Mouse (Mus musculus): ENCODE results near the gene Dmc1.

Dmc1 gene

DNA sequence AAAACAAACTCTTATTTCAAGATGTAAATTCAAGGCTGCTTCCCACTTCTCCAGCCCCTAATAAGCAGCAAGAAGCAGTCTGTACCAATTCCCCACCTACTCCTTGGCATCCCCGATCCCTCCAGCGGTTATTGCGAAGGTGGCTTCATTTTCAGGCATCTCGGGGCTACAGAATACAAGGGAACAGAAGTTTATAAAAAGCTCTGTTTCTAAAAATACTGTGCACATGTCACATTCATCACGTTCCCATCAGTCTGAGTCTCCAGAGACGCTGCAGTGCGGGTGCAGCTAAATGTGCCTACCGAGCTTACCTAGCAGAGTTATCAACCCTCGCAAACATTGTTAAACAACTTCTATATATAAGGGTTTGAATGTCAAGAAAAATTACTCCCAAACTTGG is 42.5 kb downstream of the Dmc1 start:
- DNase-seq (ENCODE audit: low read depth), result no peak

DNA sequence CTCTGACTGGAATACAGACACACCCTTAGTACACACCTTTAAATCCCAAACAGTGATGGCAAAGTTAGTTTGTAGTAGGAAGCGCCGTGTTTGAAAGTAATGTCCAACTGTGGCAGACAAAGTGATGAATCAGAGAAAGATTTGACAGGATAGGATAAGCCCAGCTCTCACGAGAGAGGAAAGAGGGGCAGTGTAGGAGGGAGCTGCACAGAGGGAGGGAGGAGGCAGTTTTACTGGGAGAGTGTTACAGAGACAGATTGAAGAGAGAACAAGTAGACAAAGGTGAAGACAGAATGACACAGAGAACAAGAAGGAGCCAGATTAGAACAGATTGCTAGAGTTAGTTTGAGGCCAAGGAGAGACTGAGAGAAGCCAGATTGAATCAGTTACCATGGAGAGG is 45.3 kb downstream of the Dmc1 start:
- no peak for DNase-seq (ENCODE audit: low read depth)

DNA sequence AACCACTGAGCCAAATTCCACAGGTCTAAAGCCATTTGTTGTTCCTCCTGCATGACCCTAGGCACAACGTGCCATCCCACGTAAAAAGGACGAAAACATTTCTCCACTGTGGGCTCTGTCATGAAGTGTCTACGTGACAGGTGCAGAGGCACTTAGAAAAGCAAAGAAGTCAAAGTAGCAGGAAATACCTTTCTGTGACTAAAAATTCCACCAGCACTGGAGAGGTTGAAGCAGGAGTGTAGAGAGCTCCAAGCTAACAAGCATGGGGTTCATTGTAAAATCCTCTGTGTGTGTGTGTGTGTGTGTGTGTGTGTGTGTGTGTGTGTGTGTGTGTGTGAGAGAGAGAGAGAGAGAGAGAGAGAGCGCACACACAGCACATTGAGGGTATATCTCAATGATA is 52.3 kb downstream of the Dmc1 start:
- DNase-seq (ENCODE audit: low read depth), result no peak

DNA sequence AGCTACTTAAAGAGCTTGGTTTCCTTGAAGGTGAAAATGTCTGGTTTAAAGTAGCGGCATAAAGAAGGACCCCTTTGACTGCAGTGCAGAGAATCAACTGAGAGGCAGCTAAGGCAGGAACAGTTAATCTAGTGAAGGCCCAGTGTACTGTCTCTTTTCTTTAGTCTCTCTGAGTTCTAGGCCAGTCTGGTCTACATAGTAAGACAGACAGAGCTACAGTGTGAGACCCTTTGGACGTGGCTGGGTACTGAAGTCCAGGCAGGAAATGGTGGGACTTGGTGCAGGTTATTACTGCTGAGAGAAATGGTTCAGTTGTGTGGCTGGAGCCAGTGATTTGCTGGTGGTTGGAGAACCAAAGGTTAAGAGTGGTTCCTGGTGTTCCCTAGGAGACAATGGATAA is 56.7 kb downstream of the Dmc1 start:
- no peak for DNase-seq (ENCODE audit: low read depth)

DNA sequence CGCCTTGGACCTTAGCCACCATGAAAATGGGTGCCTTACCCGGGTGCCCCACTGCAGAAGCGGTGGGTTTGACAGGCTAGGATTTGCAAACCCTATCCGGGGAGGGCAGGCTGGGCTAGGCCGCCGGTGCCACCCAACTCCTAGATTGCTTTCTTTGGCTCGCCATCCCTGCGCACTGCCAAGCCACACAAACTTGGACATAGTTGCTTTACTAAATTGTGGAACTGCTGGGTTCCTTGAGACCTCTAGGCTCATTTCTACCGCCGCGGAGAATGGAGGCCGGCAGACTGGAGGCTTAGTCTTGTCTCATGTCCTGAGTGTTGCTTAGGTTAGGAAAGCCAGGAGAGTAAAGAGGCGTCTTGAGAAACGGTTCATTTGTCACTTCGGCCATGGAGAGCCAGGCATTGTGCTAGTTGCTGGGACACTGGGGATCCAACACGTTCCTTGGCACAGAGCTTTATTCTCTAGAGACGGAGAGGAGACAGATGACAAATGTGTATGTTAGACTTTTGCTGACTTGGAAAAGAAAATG is 57.6 kb downstream of the Dmc1 start:
- DNase-seq (ENCODE audit: low read depth), result no peak

DNA sequence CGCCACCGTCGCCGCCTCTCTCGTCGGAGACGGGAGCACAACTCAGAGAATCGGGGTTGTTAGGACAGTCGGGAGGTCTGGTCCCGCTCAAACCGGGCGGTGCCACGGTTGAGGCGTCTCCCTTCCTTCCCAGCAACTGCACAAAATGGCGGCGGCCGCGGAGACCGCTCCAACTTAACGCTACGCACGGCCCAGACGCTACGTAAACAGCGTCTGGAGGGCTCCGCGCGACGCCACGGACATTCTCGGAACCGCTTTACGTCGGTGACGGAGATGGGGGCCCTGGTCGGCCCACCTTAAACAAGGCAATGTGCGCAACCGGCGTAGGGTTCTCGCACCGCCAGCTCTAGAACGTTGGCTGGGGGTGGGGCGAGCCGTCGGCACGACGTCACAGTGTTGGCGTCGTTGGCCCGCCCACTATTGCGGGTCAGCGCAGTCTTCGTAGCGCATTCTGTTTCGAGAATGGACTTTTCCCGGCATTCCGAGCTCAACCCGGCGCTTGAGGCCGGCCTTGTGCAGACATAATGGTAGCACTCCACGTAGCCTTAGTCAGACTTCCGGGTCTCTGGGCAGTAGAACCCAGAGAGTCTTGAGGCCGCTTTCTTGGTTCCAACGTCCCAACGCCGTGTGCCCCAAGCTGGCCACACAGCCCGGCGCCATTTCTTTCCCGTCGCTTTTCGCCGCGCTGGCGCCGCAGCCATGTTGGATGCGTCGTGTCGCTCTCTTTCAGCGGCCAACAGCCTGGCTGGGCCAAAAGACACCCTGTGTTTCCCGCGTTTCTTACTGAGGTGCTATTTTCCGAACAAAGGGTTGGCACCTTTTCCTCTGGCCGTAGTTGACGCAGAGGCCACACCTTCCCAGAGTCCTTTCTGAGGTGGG is 58.3 kb downstream of the Dmc1 start, which contains the start of gene Ddx17:
TSS of gene Ddx17 (minus strand) at position 332 of the 879 bp plus-strand sequence.
- peak; percentile 91 for DNase-seq (ENCODE audit: low read depth)

DNA sequence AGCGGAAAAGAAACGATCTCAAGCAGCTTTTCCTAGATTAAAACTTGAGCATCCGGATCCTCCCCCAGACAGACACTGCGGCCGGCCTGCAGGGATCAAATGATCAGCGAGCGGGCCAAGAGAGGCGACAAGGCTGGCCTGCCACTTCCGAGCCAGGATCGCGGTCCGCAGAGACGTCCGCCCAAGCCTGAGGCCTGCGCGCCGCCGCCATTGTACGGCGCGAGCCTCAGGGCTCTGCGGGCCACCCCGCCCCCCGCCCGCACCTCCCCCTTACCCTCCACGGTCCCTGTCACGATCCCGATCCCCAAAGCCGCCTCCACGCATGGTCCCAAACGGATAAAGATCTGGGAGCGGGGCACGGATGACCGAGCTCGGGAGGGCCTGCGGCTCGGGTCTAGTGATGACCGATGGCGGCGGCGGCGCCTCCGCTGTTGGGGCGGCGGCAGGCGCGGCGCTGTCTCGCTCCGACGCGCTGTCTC is 58.9 kb downstream of the Dmc1 start:
- peak; percentile 34 for DNase-seq (ENCODE audit: low read depth)

DNA sequence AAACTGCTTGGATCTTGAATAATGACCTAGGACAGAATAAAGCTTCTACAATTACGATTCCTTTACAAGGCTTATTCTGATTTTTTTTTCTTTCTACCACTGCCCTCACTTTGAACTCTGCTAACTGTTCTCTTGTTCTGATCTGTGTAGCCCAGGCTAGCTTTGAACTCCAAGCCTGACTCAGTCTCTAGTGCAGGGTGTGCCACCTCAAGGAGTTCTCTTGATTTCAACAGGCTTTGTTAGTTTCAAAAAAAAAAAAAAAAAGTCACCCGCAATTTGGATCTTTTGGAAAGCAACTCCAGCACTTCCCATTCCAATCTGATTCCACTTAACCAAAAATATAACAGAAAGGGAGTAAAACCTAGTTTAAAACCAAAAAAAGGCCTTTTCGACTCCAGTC is 59.4 kb downstream of the Dmc1 start:
- peak; percentile 29 for DNase-seq (ENCODE audit: low read depth)

DNA sequence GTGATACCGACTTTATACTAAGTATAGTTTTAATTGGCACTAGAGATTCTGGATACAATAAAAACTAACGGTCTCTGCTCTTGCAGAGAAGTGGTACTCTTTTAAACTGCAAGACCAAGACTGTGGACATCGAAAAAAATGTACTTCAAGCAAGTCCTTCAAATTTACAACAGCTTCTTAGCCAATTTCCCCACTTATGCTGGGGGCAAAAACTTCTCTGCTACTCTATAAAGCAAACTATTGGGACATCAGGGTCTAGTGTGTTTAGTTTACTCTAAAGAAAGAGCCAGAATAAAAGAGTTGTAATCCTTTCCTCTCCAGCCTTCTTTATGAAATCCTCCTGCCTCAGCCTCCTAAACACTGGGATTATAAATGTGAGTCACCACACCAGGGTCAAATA is 60.9 kb downstream of the Dmc1 start:
- no peak for DNase-seq (ENCODE audit: low read depth)

DNA sequence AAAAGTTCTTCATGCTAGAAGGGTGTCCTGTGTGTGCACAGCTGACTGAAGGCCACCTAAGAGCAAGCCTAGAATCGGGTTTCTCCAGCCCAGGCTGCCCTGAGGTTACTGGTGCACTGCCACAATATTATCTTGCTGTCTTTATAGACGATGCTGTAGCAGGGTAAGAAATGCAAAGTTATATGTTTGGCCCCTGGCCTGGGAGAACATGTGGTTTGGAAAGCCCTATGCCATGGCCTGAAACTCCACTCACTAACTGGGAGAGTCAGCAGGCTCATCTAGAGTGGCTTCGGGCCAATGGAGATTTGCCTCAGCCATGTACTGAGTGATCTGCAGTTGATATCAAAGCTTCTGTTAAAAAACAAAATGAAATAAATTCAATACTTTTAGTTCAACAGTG is 71.1 kb downstream of the Dmc1 start:
- no peak for DNase-seq (ENCODE audit: low read depth)

DNA sequence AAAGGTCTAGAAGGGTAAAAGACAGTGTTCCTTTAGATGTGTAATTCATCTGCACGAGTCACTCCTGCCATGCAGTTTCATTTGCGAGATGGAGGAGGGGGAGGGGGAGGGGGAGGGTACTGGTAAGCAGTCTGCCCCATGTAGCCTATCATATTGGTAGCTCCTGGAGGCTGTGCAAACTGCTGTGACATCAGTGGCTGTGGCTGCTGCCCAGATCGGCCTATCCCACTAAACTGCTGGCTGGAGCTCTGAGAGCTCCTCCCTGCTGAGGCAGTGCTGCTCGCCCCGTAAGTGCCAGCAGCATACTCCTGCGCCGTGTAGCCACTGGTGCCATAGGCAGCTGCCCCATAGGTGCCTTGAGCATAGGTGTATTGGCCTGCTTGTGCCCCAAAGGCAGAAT is 75.0 kb downstream of the Dmc1 start:
- DNase-seq (ENCODE audit: low read depth), result no peak

DNA sequence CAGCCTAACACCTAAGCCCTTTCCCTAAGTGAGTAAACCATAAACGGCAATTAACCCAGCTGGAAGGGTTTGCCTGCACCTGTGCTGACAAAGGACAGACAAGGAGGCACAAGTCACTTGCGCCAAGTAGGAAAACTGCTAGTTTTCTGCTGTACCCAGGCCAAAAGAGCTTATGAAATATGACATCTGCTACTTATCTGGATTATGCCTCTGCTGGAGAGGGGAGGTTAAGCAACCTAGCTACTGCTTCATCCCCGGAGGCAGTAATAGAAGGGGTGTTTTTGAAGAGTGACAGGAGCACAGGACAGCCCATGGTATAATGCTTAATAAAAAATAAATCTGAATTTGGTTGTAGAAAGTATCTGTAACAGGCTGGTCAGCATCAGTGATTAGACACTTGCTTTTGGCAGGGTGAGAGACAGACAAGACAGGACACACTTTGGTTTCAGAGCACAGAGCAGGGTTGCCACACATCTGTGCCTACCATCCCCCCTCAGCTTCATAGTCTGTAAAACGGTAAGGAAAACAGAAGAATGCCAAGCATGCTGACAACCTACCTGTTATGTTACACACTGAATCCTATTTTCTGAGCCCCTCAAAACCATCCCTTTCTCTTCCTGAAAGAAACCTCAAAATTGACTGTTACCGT is 76.8 kb downstream of the Dmc1 start:
- DNase-seq (ENCODE audit: low read depth), result no peak

DNA sequence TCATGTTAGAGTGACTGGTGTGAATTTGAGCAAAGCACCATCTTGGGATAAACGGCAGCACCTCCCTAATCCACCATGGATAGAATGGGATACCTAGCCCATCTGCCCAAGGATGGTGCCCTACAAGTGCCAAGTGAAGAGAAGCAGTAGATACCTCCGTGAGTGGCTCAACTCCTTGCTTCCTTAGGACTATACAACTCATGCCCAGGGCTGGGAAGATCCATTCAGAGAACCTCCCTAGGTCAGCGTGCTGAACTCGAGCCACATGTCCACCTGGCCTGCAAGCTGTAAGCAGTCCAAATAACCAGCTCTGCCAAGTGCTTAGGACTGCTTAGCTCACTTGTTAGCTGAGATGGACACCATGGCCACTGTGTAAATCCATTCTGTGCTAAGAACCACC is 77.7 kb downstream of the Dmc1 start:
- DNase-seq (ENCODE audit: low read depth), result no peak

DNA sequence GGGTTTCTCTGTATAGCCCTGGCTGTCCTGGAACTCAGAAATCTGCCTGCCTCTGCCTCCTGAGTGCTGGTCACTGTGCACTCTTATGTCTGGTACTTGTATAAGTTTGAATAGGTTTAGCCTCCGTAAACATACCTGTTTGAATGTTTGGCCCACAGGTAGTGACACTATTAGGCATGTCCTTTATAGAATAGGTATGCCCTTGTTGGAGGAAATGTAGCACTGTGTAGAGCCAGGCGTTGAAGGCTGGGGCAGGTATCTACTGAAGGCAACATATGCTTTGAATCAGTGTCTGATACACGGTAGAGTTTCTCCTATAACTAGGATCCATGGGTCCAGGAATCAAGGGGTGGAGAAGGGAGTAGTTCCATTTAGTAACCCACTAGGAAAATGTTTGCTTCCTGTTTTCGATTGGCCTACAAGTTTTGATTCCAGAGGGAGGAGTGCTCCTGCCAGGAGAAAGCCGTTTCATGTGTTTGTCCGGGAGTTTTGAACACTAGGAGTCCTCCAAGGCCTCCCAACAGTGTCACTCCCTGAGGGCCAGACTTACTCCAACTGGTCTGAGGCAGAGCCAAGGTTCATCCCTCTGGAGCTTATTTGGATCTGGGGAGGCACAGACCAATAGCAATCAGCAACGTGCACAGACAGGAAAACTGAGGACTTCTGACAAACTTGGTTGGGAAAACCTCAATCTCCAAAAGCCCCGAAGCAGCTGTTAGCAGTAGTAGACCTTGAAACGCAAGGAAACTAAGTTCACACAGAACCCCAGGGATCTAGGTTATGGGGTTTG is 78.7 kb downstream of the Dmc1 start:
- no peak for DNase-seq (ENCODE audit: low read depth)

DNA sequence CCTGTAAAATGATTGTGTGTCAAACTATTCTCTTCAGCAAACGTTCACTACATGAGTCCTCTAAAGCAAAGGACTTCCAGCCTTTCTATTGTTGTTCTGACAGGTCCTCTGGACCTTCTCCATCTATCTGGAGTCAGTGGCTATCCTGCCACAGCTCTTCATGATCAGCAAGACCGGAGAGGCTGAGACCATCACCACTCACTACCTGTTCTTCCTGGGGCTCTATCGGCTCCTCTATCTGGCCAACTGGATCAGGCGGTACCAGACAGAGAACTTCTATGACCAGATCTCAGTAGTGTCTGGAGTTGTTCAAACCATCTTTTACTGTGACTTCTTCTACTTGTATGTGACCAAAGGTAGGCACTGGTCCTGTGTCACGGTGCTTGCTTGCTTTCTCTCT is 79.3 kb downstream of the Dmc1 start:
- no peak for DNase-seq (ENCODE audit: low read depth)

DNA sequence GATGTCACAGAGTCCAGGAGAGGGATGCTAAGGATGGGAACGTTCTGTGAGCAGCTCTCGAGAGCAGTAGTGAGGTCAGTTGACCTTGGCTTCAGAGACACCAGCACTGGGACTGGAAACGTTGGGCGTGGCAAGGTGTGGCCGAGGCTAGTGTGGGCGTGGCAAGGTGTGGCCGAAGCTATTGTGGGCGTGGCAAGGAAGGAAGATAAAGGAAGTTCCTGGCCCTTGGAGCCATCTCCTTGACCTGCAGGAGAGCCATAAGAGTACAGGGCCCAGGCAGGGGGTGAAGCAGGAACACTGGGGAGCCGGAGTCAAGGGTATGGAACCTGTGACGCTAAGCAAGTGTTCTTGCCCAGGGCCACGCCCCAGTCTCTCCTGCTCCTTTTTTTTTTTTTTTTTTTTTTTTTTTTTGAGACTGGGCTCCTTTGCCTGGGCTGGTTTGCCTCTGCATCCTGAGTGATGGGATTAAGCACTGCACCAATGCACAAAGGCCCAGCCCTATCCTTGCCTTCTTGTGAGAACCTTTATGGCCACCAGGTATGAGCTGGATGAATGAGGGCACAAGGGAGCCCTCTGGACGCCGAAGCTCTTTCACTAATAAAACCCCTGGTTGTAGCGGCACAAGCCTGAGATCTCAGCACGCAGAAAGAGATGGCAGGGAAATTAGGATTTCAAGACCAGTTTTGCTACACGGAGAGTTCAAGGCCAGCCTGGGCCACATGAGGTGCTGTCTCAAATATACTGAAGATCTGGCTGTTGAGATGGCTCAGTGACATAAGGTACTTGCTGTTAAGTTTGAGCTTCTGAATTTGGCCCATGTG is 85.3 kb downstream of the Dmc1 start:
- no peak for DNase-seq (ENCODE audit: low read depth)

DNA sequence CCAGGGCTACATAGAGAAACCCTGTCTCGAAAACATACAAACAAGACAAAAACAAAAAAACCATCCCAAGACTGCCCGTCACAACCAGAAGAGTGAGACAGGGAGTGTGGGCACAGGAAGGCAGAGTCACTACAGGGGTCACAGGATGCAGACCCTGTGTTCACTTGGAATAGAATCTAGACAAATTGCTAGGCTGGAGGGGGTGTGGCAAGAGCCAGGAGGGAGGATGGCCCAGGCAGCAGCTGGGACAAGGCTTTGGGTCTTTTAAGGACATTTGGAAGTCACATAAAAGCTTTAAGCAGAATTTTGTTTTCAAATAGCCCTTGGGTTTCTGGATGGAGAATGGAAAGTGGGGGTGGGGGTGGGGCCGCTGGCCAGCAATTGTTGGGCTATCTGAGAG is 86.3 kb downstream of the Dmc1 start:
- DNase-seq (ENCODE audit: low read depth), result no peak

DNA sequence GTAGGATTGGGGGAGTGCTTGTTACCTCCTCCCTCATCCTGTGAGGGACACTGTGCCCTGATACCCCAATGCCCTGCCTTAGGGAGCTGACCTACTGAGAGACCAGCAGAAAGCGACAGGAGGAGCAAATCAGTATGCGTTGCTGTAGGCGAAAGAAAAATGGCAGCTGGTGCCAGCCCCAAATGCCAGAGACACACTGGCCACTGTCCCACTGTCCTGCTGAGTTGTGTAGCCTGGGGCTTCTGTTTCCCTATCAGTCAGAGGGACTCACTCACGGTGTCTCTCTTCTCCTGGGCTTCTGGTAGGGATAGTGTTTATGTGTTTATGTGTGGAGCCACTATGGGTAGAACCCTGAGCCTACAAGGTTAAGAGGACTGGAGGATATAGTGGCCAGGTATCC is 87.2 kb downstream of the Dmc1 start:
- DNase-seq (ENCODE audit: low read depth), result no peak

DNA sequence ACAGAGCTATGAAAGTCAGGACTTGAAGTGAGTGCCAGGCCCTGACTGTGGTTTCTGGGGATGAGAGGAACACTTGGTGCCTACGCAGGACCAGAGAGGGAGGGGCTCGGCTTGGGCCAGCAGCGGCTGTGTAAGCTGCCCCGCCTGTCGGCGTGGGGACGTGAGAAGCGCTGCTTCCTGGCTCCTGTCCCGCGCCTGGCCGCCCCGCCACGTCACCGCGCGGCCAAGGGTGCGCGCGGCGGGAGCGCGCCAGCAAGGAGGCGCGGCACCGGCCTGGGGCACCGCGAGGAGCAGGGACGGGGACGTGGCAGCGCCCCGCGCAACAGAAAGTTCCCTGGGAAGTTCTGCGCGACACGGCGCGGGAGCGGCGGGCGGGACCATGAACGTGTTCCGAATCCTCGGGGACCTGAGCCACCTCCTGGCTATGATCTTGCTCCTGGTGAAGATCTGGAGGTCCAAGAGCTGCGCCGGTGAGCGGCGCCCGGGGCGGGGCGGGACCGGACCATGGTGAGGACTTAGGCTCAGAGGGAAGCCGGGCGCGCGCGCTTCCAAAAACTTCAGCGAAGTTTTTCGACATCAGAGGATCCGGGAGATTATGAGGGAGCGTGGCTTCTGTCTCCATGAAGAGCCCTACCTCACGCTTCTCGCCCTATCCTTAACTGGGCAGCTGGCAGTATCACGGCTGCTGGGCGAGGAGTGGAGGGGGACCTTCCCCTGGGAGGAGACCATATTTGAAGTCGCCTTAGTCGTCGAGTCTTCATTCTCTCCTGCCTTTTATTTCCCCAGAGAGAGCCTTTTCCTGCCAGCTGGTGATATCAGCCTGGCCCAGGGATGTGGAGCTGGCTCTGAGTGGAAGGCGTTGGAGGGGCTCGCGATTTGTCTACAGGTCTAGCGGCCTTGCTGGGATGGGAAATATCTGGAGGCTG is 88.5 kb downstream of the Dmc1 start, which contains the start of gene Kdelr3:
TSS of gene Kdelr3 (plus strand) at position 241 of the 926 bp plus-strand sequence.
- no peak for DNase-seq (ENCODE audit: low read depth)

DNA sequence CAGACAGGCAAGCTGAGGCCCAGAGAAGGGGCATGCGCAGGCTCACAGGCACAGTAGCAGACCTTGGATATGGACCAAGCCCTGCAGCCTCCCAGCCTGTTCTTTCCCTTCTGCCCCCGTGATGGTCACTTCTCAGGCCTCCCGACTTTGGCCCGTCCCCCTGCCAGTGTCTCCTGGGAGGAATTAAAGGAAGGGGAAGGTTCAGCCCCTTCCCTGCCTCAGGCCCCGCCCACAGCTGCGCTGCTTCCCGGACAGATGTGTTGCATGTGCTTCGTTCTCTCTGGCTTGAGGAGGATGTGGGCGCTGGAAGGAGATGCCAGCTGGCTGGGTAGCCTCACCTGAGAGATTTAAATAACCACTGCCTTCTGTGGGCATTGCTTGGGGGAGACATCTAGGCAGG is 91.0 kb downstream of the Dmc1 start:
- no peak for DNase-seq (ENCODE audit: low read depth)

All from c-Kit-positive CD71-positive TER-119-negative erythroid progenitor cells, embryonic 14.5 days (primary cell).